Mouse (Mus musculus) cerebellum, postnatal 4 days (tissue): Measurements from ENCODE around the gene Nkpd1.

Source experiments
- DNase-seq, 2 experiments: peaks; one replicate each; pipeline ENCODE4 v3.0.0; 2022; ENCODE audit warnings: low spot score in 2 of 2, mixed read lengths in 1 of 2

The Nkpd1 gene

GRCm38 (mm10) chr7:19543584-19543983, 25.9 kb downstream of the Nkpd1 start:
- no peak for DNase-seq

GRCm38 (mm10) chr7:19546007-19546406, 28.4 kb downstream of the Nkpd1 start:
- DNase-seq: no peak

- DNase-seq: no peak
These were observed 29.8 kb downstream of the Nkpd1 start for GRCm38 (mm10) chr7:19547344-19547969.

GRCm38 (mm10) chr7:19549394-19549793, 31.8 kb downstream of the Nkpd1 start:
- no peak for DNase-seq

GRCm38 (mm10) chr7:19551634-19552033, 34.0 kb downstream of the Nkpd1 start:
- no peak for DNase-seq

- DNase-seq: no peak
These were observed 34.8 kb downstream of the Nkpd1 start for GRCm38 (mm10) chr7:19552443-19552842.

GRCm38 (mm10) chr7:19554168-19554567, 36.5 kb downstream of the Nkpd1 start:
- DNase-seq: no peak

DNA sequence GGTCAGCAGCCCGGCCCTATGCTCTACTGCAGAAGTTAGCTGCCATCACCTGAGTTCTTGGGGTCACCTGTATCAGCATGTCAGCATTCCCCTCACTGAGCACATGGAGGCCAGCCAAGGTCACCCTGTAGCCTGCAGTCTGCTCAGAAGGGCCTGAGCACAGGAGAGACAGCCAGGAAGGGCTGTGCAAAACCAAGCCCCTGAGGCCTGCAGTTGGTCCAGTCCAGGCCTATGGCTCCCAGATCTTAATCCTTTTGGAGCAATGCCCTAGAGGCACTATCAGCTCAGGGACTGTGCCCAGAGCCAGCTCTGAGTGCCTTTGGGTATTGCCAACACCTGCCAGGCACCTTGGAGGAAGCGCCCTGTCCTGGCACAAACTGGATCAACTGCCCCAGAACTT, 39.4 kb downstream of the Nkpd1 start:
- no peak for DNase-seq

- DNase-seq: no peak
These were observed 40.6 kb downstream of the Nkpd1 start for GRCm38 (mm10) chr7:19557982-19558900.

GRCm38 (mm10) chr7:19558965-19559364, 41.3 kb downstream of the Nkpd1 start:
- DNase-seq: no peak

GRCm38 (mm10) chr7:19560491-19561260, 43.0 kb downstream of the Nkpd1 start:
- no peak for DNase-seq

DNA sequence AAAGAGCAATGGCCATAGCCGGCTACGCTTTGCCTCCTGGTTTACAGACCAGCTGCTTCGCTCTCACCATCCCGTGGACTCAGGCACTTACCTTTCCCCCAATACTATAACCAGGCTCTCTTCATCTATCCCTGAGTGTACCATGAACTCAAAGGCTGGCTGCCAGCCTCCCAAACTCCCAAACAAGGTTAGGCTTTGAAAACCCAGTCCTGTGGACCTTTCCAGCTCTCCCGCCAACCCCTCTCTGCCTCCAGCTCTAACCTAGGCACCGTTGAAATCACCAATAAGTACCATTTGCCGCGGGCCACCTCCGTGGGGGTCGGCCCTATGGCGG, 43.8 kb downstream of the Nkpd1 start:
- no peak for DNase-seq

GRCm38 (mm10) chr7:19561765-19562642, 44.4 kb downstream of the Nkpd1 start:
- DNase-seq: peak; percentile 78 to 94

- DNase-seq: no peak
These were observed 45.2 kb downstream of the Nkpd1 start, which contains the start of gene Ppp1r37 for GRCm38 (mm10) chr7:19562643-19563410. TSS of gene Ppp1r37 (minus strand) at chr7:19563076.

- DNase-seq: no peak
These were observed 46.2 kb downstream of the Nkpd1 start for GRCm38 (mm10) chr7:19563884-19564283.

DNA sequence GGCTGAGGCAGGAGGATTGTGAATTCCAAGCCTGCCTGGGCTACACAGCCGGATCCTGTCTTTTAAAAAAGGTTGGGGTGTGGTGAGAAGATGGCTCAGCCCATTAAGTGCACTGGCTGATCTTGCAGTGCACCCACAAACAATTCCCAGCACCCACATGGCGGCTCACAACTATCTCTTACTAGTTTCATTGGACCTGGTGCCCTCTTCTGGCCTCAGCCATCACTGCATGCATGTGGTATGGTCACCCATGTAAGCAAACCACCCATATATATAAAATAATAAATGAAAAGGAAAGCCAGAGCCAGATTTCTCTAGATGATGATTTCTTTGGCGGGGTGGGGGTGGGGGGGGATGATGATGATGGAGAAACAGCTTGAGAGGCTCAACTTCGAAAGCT, 46.8 kb downstream of the Nkpd1 start:
- no peak for DNase-seq

GRCm38 (mm10) chr7:19565803-19566202, 48.2 kb downstream of the Nkpd1 start:
- no peak for DNase-seq

DNA sequence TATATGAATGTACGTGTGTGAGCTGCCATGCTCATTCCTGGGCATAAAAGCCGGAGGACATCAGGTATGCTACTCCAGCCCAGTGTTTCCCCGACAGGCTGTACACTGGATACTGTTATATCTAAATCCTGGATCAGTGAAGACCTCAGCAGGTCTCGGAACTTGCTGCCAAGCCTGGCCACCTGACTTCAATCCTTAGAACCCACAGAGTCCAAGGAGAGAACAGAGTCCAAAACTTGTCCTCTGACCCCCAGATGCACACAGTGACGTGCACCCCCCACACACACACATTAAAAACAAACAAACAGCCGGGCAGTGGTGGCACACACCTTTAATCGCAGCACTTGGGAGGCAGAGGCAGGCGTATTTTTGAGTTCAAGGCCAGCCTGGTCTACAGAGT, 49.8 kb downstream of the Nkpd1 start:
- DNase-seq: no peak

DNA sequence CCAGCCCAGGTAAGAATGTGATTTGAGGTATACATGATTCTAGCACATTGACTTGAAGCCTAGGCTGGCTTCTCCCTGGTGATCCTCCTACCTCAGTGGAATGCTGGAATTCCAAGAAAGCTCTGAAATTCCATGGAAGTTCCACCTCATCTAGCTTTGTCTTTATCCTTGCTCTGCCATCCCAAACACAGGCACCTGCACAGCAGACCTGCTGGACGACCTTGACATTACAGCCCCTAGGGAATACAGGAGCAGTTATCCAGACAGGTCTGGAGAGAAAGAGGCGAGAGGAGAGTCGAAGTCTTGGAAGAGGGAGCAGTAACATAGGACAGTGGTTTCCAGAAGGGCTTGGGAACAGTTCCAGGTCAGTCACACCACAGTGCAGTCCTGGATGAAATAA, 52.0 kb downstream of the Nkpd1 start:
- no peak for DNase-seq

DNA sequence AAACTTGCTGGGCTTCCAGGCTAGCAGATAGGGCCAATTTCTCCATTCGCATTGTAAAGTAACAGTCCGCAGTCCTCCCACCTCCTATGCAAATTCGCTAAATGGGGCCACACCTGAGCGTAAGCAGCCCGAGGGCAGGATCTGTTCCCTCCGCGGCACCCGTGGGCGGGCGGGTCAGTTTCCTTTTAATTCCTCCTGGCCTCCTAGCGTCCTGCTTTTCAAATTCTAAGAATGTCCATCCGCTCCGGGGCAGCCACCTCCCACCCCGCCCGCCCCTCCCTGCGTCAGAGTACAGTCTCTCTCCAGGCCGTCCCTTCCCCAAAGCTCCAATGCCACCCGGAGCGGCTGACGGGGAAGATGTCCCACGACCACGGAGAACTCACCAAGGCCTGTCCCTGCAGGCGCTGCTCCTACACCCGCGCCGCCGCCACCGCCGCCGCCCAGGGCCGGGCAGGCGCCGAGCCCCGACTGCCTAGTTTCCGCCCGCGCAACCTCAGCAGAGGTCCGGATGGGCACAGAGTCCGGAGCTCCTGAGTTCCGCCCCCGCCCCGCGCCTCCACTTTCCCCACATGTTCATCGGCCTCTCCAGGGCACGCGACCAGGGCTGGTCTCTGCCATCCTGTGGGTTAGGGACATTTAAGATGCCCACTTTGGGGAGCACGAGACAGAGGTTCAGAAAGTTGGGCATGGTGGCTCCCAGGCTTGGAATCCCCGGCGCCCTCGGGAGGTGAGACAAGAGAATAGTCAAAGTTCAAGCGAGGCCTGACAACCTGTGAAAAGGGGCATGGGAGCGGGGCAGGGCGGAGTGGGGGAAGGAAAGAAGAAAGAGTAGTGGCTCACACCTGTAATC, 55.5 kb downstream of the Nkpd1 start:
- peak; percentile 74 to 81 for DNase-seq
